Mouse (Mus musculus): Measurements from ENCODE around the gene Csrnp2. TPM values are rescaled to one million over a fixed set of nuclear protein-coding genes. Genes with fewer than 3 reads are reported as not detected.
"Not testable (repeated sequence)": the region's sequence is repeated elsewhere in the genome, so short reads cannot be mapped to it uniquely, and the experiment has no call there.

Csrnp2 gene
- polyA plus RNA-seq, 2 experiments, result 0.58 to 0.59 TPM

GRCm38 (mm10) chr15:100515121-100515520, 19.8 kb upstream of the Csrnp2 start:
- no peak for DNase-seq (ENCODE audit: low read depth in 3 of 3, low spot score in 3 of 3)
- no peaks in the 10 kb centered on the region for H3K27me3 ChIP-seq (ENCODE audit: control insufficient read depth, insufficient read depth, low read length)
- no peaks in the 10 kb centered on the region; the same call in 1 of the 2 replicates for H3K36me3 ChIP-seq (replicated peaks; ENCODE audit: control insufficient read depth, insufficient read depth, low read depth)
- 67% methylated on average over 2 of the region's 2 CpGs for WGBS (ENCODE audit: insufficient replicate concordance)
- no peak overlapping the region for H3K4me2 ChIP-seq (ENCODE audit: low read depth)
- H3K9ac ChIP-seq (replicated peaks), result no peak overlapping the region
- H3K4me1 ChIP-seq (replicated peaks; ENCODE audit: control insufficient read depth in 2 of 2, insufficient read depth in 2 of 2, low read length in 1 of 2), result no peaks in the 10 kb centered on the region
- no peaks in the 10 kb centered on the region for H3K9me3 ChIP-seq (ENCODE audit: control insufficient read depth, low read length)
- H3K4me3 ChIP-seq (ENCODE audit: insufficient read depth in 1 of 2, low read depth in 2 of 2, low read length in 2 of 2), result no peak overlapping the region
- no peak for ATAC-seq (ENCODE audit: insufficient read depth)
- TF ChIP-seq EP300 (IDR thresholded peaks at IDR 0.05; ENCODE audit: low read depth) (no peak), CTCF (IDR thresholded peaks at IDR 0.05; ENCODE audit: low read depth) (no peak)
- H3K27ac ChIP-seq, result no peak overlapping the region

- H3K27me3 ChIP-seq (ENCODE audit: control insufficient read depth, insufficient read depth, low read length), result no peaks in the 10 kb centered on the region
- H3K9me3 ChIP-seq (ENCODE audit: control insufficient read depth, low read length), result no peaks in the 10 kb centered on the region
- H3K36me3 ChIP-seq (replicated peaks; ENCODE audit: control insufficient read depth, insufficient read depth, low read depth), result no peaks in the 10 kb centered on the region; the same call in 1 of the 2 replicates
- no peak for DNase-seq (ENCODE audit: low read depth in 3 of 3, low spot score in 3 of 3)
- no peak overlapping the region for H3K9ac ChIP-seq (replicated peaks)
- WGBS (ENCODE audit: insufficient replicate concordance), result 57% methylated on average over 4 of the region's 4 CpGs
- no peak overlapping the region for H3K4me2 ChIP-seq (ENCODE audit: low read depth)
- H3K27ac ChIP-seq, result no peak overlapping the region
- H3K4me3 ChIP-seq (ENCODE audit: insufficient read depth in 1 of 2, low read depth in 2 of 2, low read length in 2 of 2), result no peak overlapping the region
- TF ChIP-seq CTCF (IDR thresholded peaks at IDR 0.05; ENCODE audit: low read depth) (no peak), EP300 (IDR thresholded peaks at IDR 0.05; ENCODE audit: low read depth) (no peak)
- H3K4me1 ChIP-seq (replicated peaks; ENCODE audit: control insufficient read depth in 2 of 2, insufficient read depth in 2 of 2, low read length in 1 of 2), result no peaks in the 10 kb centered on the region
- ATAC-seq (ENCODE audit: insufficient read depth), result no peak
Observed at GRCm38 (mm10) chr15:100513387-100513786, 18.1 kb upstream of the Csrnp2 start.

- TF ChIP-seq CTCF (IDR thresholded peaks at IDR 0.05; ENCODE audit: low read depth), result no peak
- no peak for TF ChIP-seq EP300 (IDR thresholded peaks at IDR 0.05; ENCODE audit: low read depth)
- H3K9ac ChIP-seq (replicated peaks), result no peak overlapping the region
- H3K4me2 ChIP-seq (ENCODE audit: low read depth), result no peak overlapping the region
- H3K36me3 ChIP-seq (replicated peaks; ENCODE audit: control insufficient read depth, insufficient read depth, low read depth), result no peaks in the 10 kb centered on the region; the same call in 1 of the 2 replicates
- no peak overlapping the region for H3K27ac ChIP-seq
- no peak for DNase-seq (ENCODE audit: low read depth in 3 of 3, low spot score in 3 of 3)
- no peaks in the 10 kb centered on the region for H3K27me3 ChIP-seq (ENCODE audit: control insufficient read depth, insufficient read depth, low read length)
- no peak overlapping the region for H3K4me3 ChIP-seq (ENCODE audit: insufficient read depth in 1 of 2, low read depth in 2 of 2, low read length in 2 of 2)
- H3K4me1 ChIP-seq (replicated peaks; ENCODE audit: control insufficient read depth in 2 of 2, insufficient read depth in 2 of 2, low read length in 1 of 2), result no peaks in the 10 kb centered on the region
- no peak for ATAC-seq (ENCODE audit: insufficient read depth)
- 84% methylated on average over 11 of the region's 11 CpGs for WGBS (ENCODE audit: insufficient replicate concordance)
- H3K9me3 ChIP-seq (ENCODE audit: control insufficient read depth, low read length), result no peaks in the 10 kb centered on the region
Observed at GRCm38 (mm10) chr15:100510072-100510471, 14.8 kb upstream of the Csrnp2 start.

- DNase-seq (ENCODE audit: low read depth in 3 of 3, low spot score in 3 of 3) (no peak), ATAC-seq (ENCODE audit: insufficient read depth) (no peak)
- 73% methylated on average over 13 of the region's 13 CpGs for WGBS (ENCODE audit: insufficient replicate concordance)
- Histone ChIP-seq H3K27ac (no peak overlapping the region), H3K4me3 (ENCODE audit: insufficient read depth in 1 of 2, low read depth in 2 of 2, low read length in 2 of 2) (no peak overlapping the region), H3K9ac (replicated peaks) (no peak overlapping the region), H3K36me3 (replicated peaks; ENCODE audit: control insufficient read depth, insufficient read depth, low read depth) (no peaks in the 10 kb centered on the region; the same call in 1 of the 2 replicates), H3K9me3 (ENCODE audit: control insufficient read depth, low read length) (no peaks in the 10 kb centered on the region), H3K4me2 (ENCODE audit: low read depth) (no peak overlapping the region), H3K27me3 (ENCODE audit: control insufficient read depth, insufficient read depth, low read length) (no peaks in the 10 kb centered on the region), H3K4me1 (replicated peaks; ENCODE audit: control insufficient read depth in 2 of 2, insufficient read depth in 2 of 2, low read length in 1 of 2) (no peaks in the 10 kb centered on the region)
- TF ChIP-seq CTCF (IDR thresholded peaks at IDR 0.05; ENCODE audit: low read depth) (no peak), EP300 (IDR thresholded peaks at IDR 0.05; ENCODE audit: low read depth) (no peak)
Observed at GRCm38 (mm10) chr15:100508454-100509167, 13.3 kb upstream of the Csrnp2 start.

GRCm38 (mm10) chr15:100499506-100499905, 4.2 kb upstream of the Csrnp2 start:
- ATAC-seq (ENCODE audit: insufficient read depth); H3K9ac ChIP-seq (replicated peaks); H3K27me3 ChIP-seq (ENCODE audit: control insufficient read depth, insufficient read depth, low read length); DNase-seq (ENCODE audit: low read depth in 3 of 3, low spot score in 3 of 3); H3K4me1 ChIP-seq (replicated peaks; ENCODE audit: control insufficient read depth in 2 of 2, insufficient read depth in 2 of 2, low read length in 1 of 2); H3K27ac ChIP-seq; H3K9me3 ChIP-seq (ENCODE audit: control insufficient read depth, low read length); H3K4me2 ChIP-seq (ENCODE audit: low read depth); H3K4me3 ChIP-seq (ENCODE audit: insufficient read depth in 1 of 2, low read depth in 2 of 2, low read length in 2 of 2); H3K36me3 ChIP-seq (replicated peaks; ENCODE audit: control insufficient read depth, insufficient read depth, low read depth): not testable (repeated sequence)
- WGBS (ENCODE audit: insufficient replicate concordance), result 67% methylated on average over 8 of the region's 8 CpGs

All from liver, embryonic 14.5 days (tissue).